Mouse (Mus musculus) adrenal gland, adult 8-10 months (tissue): ENCODE data around the gene Slc12a3. TPM values are rescaled to one million over a fixed set of nuclear protein-coding genes. Genes with fewer than 3 reads are reported as not detected.
"Not testable (repeated sequence)": the region's sequence is repeated elsewhere in the genome, so short reads cannot be mapped to it uniquely, and the experiment has no call there.

Source experiments
- DNase-seq: peaks from one replicate; pipeline ENCODE4 v3.0.0; 2022
- total RNA-seq, 4 experiments: library from RNA; stranded (reverse); gene quantifications; 2 replicates each; pipeline ENCODE4 v1.2.4; 2022

The Slc12a3 gene
- total RNA-seq, 4 experiments from 2014 or later: 0.16 TPM; not detected in 3

GRCm38 (mm10) chr8:94376580-94376979, 47.6 kb downstream of the Slc12a3 start:
- DNase-seq: no peak

- DNase-seq: no peak
These were observed 48.0 kb downstream of the Slc12a3 start for GRCm38 (mm10) chr8:94377031-94377430.

DNA sequence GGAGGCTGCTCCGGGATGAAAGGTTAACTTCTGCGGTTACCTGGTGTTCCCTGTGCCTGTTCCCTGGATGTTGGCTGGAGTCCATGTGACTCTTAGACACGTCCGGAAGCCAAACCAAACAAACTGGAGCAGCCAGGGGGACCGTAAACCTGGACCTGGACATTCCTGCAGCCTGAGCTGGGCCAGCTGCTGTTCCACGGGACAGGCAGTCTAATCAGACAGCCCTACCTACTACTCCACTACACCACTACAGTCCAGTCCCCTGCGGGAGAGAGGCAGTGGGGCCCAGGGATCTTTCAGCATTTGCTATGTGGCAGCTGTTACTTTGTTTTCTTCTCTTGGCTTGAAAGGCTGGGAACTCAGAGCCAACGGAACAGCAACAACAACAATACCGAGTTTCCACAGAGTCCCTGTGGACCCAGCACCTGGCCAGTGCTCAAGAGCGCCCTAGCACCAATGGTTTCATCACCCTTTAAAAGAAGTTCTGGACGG, 48.8 kb downstream of the Slc12a3 start:
- no peak for DNase-seq

- no peak for DNase-seq
These were observed 49.9 kb downstream of the Slc12a3 start for GRCm38 (mm10) chr8:94378763-94379415.

DNA sequence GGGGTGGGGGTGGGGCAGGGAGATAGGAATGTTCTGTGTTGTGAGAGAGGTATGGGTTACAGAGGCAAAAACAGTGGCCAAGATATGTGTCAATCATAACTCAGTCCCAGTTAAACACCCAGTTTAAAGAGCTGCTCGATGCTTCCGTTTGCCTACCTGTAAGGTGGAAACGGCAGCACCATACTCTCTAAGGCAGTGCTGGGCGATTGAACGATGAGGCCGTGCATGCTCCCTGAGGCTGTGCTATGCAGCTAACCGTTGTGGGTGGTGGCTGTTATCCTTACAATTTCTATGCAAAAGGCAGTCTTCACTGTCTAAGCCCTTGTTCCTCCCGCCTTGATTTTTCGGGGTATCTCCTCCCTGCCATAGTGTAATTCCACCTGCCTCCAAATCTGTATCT, 50.7 kb downstream of the Slc12a3 start:
- no peak for DNase-seq

GRCm38 (mm10) chr8:94384166-94384565, 55.2 kb downstream of the Slc12a3 start:
- DNase-seq: no peak

DNA sequence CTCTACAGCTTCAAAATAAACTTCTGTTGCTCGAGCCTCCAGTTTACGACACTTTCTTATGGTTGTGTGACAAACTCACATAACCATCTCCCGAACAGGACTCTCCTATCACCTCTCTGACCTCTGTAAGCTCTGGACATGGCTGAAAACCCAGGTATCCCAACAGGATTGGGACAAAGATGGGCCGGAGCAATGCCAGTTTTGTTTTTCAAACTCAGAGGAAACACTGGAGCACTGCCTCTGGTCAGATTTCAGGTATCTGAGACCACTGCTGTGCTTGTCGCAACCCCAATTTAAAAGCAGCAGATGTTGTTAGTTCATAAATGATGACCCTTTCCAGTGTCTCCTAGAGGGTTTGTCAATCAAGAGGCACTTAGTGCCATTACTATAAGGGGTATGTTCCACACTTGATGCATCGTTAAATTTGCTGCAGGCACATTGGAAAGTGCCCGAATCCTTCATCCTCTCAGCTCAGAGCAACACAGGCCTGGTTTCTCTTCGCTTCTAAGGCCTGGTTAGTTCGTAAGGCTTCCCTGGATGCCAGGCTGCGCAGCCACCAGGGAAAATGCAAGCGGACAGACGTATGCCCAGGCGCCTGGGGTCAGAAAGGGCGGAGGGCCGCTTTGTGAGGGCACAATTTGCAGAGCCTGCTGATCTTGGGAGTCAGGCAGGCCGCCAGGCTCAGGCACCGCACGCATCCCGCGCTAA, 56.7 kb downstream of the Slc12a3 start:
- DNase-seq: no peak

DNA sequence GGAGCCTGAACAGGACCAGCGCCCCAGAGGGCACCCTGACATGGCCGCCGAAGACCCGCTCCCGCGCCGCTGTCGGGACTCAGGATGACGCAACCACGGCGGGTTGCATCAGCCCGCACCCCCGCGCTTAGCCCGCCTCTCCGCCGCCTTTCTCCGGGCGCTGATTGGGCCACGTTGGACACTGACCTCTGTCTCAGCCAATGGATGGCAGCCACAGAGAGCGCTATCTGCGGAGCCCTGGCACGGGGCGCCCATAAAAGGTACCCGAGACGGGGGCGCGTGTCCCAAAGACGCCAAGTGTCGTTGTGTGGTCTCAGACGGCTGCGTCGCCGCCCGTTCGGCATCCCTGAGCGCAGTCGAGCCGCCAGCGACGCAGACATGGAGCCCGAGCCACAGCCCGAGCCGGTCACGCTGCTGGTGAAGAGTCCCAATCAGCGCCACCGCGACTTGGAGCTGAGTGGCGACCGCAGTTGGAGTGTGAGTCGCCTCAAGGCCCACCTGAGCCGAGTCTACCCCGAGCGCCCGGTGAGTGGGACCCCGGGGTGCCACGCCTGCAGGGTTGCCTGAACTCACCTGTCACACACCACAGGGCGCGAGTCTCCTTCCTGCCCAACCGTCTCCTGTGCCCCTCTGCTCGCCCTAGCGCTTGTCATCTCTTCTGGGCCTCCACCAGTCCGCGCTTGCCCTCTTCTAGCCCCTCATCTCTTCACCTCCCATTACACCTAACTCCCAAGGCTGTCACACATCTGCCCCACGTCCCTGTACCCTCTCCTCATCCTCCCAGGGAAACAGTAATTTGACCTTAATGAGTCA, 57.4 kb downstream of the Slc12a3 start, which contains the start of gene Herpud1:
Gene Herpud1, plus strand, starts transcription at position 225 of the 813 bp plus-strand sequence.
- DNase-seq: peak; percentile 97

- peak; percentile 93 for DNase-seq
These were observed 58.2 kb downstream of the Slc12a3 start for GRCm38 (mm10) chr8:94387027-94387684.

GRCm38 (mm10) chr8:94387785-94388184, 58.8 kb downstream of the Slc12a3 start:
- DNase-seq: no peak

GRCm38 (mm10) chr8:94389531-94389930, 60.5 kb downstream of the Slc12a3 start:
- no peak for DNase-seq

GRCm38 (mm10) chr8:94390429-94390828, 61.4 kb downstream of the Slc12a3 start:
- DNase-seq: no peak

- DNase-seq: no peak
These were observed 61.9 kb downstream of the Slc12a3 start for GRCm38 (mm10) chr8:94390910-94391309.

DNA sequence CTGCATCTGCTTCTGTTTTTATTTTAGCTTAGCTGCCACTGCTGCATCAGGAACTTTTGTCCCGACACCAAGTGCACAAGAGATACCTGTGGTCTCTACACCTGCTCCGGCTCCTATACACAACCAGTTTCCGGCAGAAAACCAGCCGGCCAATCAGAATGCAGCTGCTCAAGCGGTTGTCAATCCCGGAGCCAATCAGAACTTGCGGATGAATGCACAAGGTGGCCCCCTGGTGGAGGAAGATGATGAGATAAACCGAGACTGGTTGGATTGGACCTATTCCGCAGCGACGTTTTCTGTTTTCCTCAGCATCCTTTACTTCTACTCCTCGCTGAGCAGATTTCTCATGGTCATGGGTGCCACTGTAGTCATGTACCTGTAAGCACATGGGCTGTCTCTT, 63.1 kb downstream of the Slc12a3 start:
- no peak for DNase-seq

DNA sequence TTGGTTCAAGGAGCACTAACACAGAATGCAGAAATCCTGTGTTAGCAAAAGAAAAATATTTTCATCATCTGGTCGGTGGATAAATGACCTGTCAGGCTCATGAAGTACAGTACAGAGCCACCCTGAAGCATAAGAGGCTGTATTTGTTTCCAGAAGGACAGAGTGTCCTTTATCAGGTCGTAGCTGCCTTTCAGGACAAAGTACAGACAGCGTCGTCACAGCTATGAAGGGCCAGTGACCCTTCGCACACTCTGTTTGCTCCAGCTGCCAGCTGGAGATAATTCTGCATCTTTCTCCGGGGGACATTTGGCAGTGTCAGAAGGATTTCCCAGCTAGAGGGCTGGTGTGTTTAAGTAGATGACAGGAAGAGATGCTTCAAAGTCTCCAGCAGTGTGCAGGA, 63.6 kb downstream of the Slc12a3 start:
- DNase-seq: no peak

DNA sequence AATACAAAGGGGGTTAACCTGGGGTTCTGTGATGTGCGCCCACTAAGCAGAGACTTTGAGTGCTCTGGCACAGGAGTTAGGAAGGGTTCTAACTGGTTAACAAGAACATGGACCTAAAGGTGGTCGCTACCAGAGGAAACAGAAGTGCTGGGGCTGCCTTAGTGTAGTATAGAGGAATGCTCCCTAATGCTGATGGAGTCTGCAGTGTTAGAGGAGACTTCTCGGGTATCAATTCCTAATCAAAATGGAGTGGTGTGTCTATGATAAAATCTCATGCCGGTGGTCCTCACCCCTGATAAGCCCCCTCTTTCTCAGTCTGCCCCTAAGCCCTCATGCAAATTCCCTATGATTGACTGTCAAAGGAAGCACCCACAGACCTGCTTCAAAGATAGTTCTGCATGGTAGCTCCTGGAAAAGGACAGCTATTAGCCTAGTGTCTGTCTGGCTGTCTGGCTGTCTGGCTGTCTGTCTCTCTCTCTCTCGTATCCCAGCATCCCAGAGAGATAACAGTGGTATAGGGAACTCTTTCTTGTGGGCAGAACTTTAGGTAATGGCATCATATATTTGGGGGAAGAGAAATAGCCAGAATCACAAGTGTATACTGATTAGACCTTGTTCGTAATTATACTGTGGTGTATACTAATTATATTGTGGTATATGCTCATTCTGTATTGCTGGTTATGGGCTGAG, 67.0 kb downstream of the Slc12a3 start:
- no peak for DNase-seq

GRCm38 (mm10) chr8:94396964-94397657, 68.1 kb downstream of the Slc12a3 start:
- DNase-seq: peak; percentile 36

- DNase-seq: no peak
These were observed 69.6 kb downstream of the Slc12a3 start for GRCm38 (mm10) chr8:94398587-94398986.

GRCm38 (mm10) chr8:94399361-94399953, 70.5 kb downstream of the Slc12a3 start:
- DNase-seq: no peak

DNA sequence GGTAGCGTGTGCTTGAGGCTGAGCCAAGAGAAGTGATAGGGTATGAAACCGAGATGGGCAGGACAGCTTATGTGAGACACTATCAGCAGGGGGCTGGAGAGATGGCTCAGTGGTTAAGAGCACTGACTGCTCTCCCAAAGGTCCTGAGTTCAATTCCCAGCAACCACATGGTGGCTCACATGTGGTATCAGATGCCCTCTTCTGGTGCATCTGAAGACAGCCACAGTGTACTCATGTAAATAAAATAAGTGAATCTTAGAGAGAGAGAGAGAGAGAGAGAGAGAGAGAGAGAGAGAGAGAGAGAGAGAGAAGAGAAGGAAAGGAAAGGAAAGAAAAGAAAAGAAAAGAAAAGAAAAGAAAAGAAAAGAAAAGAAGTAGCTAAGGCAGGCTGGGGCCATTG, 71.0 kb downstream of the Slc12a3 start:
- not testable (repeated sequence) for DNase-seq
